Mouse (Mus musculus) neural tube, embryonic 14.5 days (tissue): ENCODE results near the gene Dapl1. TPM values are rescaled to one million over a fixed set of nuclear protein-coding genes. Genes with fewer than 3 reads are reported as not detected.

Experiments
- ATAC-seq: fragments of 200-750 bp; cut with Nextera tagmentation; 2 replicates; pipeline ENCODE4 v1.8.0; 2017; ENCODE audit warnings: low read depth, mild to moderate bottlenecking, moderate TSS enrichment, moderate library complexity
- H3K27ac ChIP-seq: fragments of 300-500 bp; sonication (generic); 2 replicates; pipeline ENCODE4 v1.5.1; 2014; ENCODE audit warnings: low read depth, mild to moderate bottlenecking, control low read depth, low read length, moderate library complexity, mixed read lengths
- H3K27me3 ChIP-seq: fragments of 300-500 bp; sonication (generic); 2 replicates; pipeline ENCODE4 v1.6.1; 2014; ENCODE audit warnings: low read length; ENCODE audit not compliant: control insufficient read depth, insufficient read depth
- H3K36me3 ChIP-seq: fragments of 300-500 bp; sonication (generic); 2 replicates; pipeline ENCODE4 v1.6.1; 2014; ENCODE audit warnings: low read length, mixed read lengths; ENCODE audit not compliant: control insufficient read depth, insufficient read depth
- H3K4me1 ChIP-seq: fragments of 300-500 bp; sonication (generic); 2 replicates; pipeline ENCODE4 v1.6.1; 2014; ENCODE audit warnings: low read length; ENCODE audit not compliant: control insufficient read depth, insufficient read depth
- H3K4me2 ChIP-seq: fragments of 300-500 bp; sonication (generic); 2 replicates; pipeline ENCODE4 v1.6.1; 2014; ENCODE audit warnings: mild to moderate bottlenecking, low read depth, low read length, control low read depth
- H3K4me3 ChIP-seq: fragments of 300-500 bp; sonication (generic); 2 replicates; pipeline ENCODE4 v1.5.1; 2014; ENCODE audit warnings: low read depth, low read length, control low read depth, mixed read lengths
- H3K9ac ChIP-seq: fragments of 300-500 bp; sonication (generic); replicated peaks from 2 replicates; pipeline ENCODE4 v1.6.1; 2014; ENCODE audit warnings: low read depth, mild to moderate bottlenecking, control low read depth, low read length, mixed read lengths
- H3K9me3 ChIP-seq: fragments of 300-500 bp; sonication (generic); 2 replicates; pipeline ENCODE4 v1.6.1; 2016; ENCODE audit warnings: low read length; ENCODE audit not compliant: control insufficient read depth
- WGBS: fragments of 180-500 bp; shearing (Covaris S2); extraction: QIAGEN DNeasy Blood & Tissue Kit; methylation state at CpG from one replicate; pipeline ENCODE4 v1.1.7; 2014; 5-methylcytosine and 5-hydroxymethylcytosine counted together
- polyA plus RNA-seq: library from polyadenylated mRNA; unstranded; fragments of >200 nt; fragmentation: Nextera tagmentation; extraction: Ambion mirVana; gene quantifications from 2 replicates; pipeline ENCODE4 v1.2.1, GENCODE M21; 2014

The Dapl1 gene
- polyA plus RNA-seq = not detected in 2 replicates

GRCm38 (mm10) chr2:59484438-59484837, at the start of gene Dapl1:
TSS of gene Dapl1 (plus strand) at chr2:59484653.
- H3K9me3 ChIP-seq = no peaks in the 10 kb centered on the region
- no peaks in the 10 kb centered on the region for H3K27me3 ChIP-seq
- H3K4me3 ChIP-seq = no peak within 1 kb of the TSS
- no peaks in the 10 kb centered on the region for H3K36me3 ChIP-seq
- H3K27ac ChIP-seq = no peak within 1 kb of the TSS
- ATAC-seq = no peak
- no peak within 1 kb of the TSS for H3K4me2 ChIP-seq
- no peak within 1 kb of the TSS for H3K9ac ChIP-seq
- no peaks in the 10 kb centered on the region for H3K4me1 ChIP-seq
- 62% methylated on average over 9 of the region's 9 CpGs for WGBS

GRCm38 (mm10) chr2:59434820-59435219, 49.6 kb upstream of the Dapl1 start:
- Histone ChIP-seq H3K9ac (no peak overlapping the region), H3K27me3 (no peaks in the 10 kb centered on the region), H3K27ac (no peak overlapping the region), H3K36me3 (no peaks in the 10 kb centered on the region), H3K4me3 (no peak overlapping the region), H3K4me1 (peaks cover 4% of the 10 kb centered on the region; the same call in 1 of the 2 replicates), H3K4me2 (no peak overlapping the region), H3K9me3 (no peaks in the 10 kb centered on the region)
- no peak for ATAC-seq
- 85% methylated on average over 9 of the region's 9 CpGs for WGBS

DNA sequence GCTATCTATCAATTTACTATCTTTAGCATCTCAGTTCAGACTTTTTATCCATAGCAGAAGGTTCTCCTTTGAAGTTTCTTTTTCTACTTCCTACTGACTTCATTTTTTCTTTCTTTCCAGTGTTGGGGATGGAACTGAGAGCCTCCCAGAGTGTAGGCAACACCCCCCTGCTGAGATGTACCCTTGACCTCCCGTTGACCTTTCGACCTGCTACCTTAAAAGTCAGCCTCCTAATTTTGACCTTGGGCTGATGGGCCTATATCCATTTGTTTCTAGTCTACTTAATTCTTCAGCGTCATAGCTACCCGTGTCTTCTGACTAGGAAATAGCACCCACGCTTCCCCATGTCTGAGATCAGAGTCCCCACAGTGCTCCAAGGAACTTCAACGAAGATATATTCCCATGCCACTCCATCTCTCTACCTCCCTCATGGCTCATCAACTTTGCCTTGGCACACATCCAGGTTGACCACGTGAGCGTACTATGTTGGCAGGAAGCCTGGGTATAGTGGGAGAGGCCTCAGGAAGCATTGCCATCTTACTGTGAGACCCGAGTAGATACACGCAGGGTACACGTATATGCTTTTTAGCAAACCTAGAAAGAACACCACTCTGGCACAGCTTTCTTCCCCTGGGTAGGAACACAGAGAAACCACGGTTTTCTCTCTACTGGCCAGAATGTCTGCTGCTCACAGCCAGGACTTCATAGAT, 46.6 kb upstream of the Dapl1 start:
- Histone ChIP-seq H3K27ac (peak overlapping the region; percentile 66; the same call in 1 of the 2 replicates), H3K4me1 (peaks cover 4% of the 10 kb centered on the region; the same call in 1 of the 2 replicates), H3K4me3 (no peak overlapping the region), H3K4me2 (peak overlapping the region; percentile 35; the same call in 1 of the 2 replicates), H3K36me3 (no peaks in the 10 kb centered on the region), H3K9me3 (no peaks in the 10 kb centered on the region), H3K27me3 (no peaks in the 10 kb centered on the region), H3K9ac (no peak overlapping the region)
- 57% methylated on average over 12 of the region's 12 CpGs for WGBS
- peak; percentile 78 for ATAC-seq

GRCm38 (mm10) chr2:59438479-59438935, 45.9 kb upstream of the Dapl1 start:
- no peak overlapping the region for H3K27ac ChIP-seq
- WGBS = 20% methylated on average over 10 of the region's 10 CpGs

GRCm38 (mm10) chr2:59439824-59440223, 44.6 kb upstream of the Dapl1 start:
- Histone ChIP-seq H3K9ac (no peak overlapping the region), H3K27ac (no peak overlapping the region), H3K4me1 (peaks cover 4% of the 10 kb centered on the region; the same call in 1 of the 2 replicates), H3K27me3 (no peaks in the 10 kb centered on the region), H3K4me2 (no peak overlapping the region), H3K9me3 (no peaks in the 10 kb centered on the region), H3K4me3 (no peak overlapping the region), H3K36me3 (no peaks in the 10 kb centered on the region)
- WGBS = 78% methylated on average over 9 of the region's 9 CpGs
- no peak for ATAC-seq

More at GRCm38 (mm10) chr2:59438479-59438935, 45.9 kb upstream of the Dapl1 start:
- no peak overlapping the region for H3K9ac ChIP-seq
- peak; percentile 87 for ATAC-seq
- peaks cover 4% of the 10 kb centered on the region; the same call in 1 of the 2 replicates for H3K4me1 ChIP-seq
- no peak overlapping the region for H3K4me3 ChIP-seq
- H3K9me3 ChIP-seq = no peaks in the 10 kb centered on the region
- peak overlapping the region; percentile 35; the same call in 1 of the 2 replicates for H3K4me2 ChIP-seq
- H3K36me3 ChIP-seq = no peaks in the 10 kb centered on the region
- no peaks in the 10 kb centered on the region for H3K27me3 ChIP-seq

DNA sequence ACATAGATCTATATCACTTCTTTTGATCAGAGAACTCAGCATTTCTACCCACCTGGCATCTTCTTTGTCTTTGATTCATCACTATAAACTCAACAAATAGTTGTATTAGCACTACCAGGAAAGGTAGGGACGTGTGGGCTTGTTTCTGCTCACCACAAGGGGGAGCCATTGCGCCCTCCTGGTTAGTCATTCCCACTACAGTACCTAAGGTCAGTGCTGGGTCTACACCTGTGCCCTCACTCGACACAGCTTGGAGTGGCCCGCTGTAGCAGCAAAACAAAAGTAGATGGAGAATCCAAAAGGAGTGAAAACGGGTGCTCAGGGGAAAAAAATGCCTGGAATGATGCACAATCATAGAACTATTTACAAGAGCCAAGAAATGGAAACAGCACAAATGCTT, 44.0 kb upstream of the Dapl1 start:
- WGBS = 34% methylated on average over 5 of the region's 5 CpGs
- Histone ChIP-seq H3K36me3 (no peaks in the 10 kb centered on the region), H3K4me1 (peaks cover 4% of the 10 kb centered on the region; the same call in 1 of the 2 replicates), H3K27me3 (no peaks in the 10 kb centered on the region), H3K4me2 (no peak overlapping the region), H3K9ac (no peak overlapping the region), H3K4me3 (no peak overlapping the region), H3K27ac (no peak overlapping the region), H3K9me3 (no peaks in the 10 kb centered on the region)
- no peak for ATAC-seq

- Histone ChIP-seq H3K4me1 (peaks cover 4% of the 10 kb centered on the region; the same call in 1 of the 2 replicates), H3K27me3 (no peaks in the 10 kb centered on the region), H3K9ac (no peak overlapping the region), H3K4me2 (no peak overlapping the region), H3K36me3 (no peaks in the 10 kb centered on the region), H3K27ac (no peak overlapping the region), H3K9me3 (no peaks in the 10 kb centered on the region), H3K4me3 (no peak overlapping the region)
- 79% methylated on average over 5 of the region's 5 CpGs for WGBS
- no peak for ATAC-seq
These were observed 42.8 kb upstream of the Dapl1 start for GRCm38 (mm10) chr2:59441681-59442080.

DNA sequence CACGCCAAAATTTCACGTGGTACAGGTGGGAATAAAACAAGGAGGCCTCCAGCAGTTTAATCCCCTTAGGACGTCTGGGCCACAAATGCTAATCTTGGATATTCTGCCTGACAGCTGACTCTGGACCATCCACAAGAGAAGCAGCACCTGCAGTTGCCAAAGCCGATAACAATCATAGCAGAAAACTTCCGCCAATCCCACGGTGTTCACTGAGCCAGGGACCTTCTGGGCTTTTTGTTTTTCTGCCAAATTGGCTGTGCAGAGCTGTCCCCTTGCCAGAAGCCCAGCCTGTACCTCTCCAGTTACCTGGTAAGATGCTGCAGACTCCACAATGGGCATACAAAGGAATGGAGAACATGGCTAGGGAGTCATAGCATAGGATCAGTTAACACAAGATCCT, 37.8 kb upstream of the Dapl1 start:
- ATAC-seq = no peak
- WGBS = 63% methylated on average over 6 of the region's 6 CpGs
- no peak overlapping the region for H3K4me2 ChIP-seq
- no peaks in the 10 kb centered on the region for H3K27me3 ChIP-seq
- H3K36me3 ChIP-seq = no peaks in the 10 kb centered on the region
- no peak overlapping the region for H3K4me3 ChIP-seq
- no peaks in the 10 kb centered on the region for H3K4me1 ChIP-seq
- no peaks in the 10 kb centered on the region for H3K9me3 ChIP-seq
- H3K27ac ChIP-seq = no peak overlapping the region
- H3K9ac ChIP-seq = no peak overlapping the region

DNA sequence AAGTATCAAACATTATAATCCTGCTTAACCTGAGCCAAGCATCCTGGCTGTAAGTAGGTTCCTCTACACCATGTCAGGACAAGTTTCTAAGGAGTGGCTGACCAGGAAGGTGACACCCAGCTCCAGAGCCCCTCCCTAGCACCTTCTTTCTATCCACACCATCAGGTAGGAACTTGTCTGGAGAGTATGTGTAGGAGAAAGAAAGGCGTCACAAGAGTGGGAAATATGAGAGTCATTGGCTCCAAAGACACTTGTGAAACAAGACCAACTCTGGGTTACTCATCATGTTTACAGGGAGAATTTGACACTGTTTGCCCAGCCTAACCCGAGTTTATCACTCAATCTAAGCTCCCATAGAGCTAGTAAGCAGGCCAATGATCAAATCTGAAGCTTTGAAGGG, 36.7 kb upstream of the Dapl1 start:
- Histone ChIP-seq H3K9me3 (no peaks in the 10 kb centered on the region), H3K4me2 (no peak overlapping the region), H3K27ac (no peak overlapping the region), H3K36me3 (no peaks in the 10 kb centered on the region), H3K4me1 (no peaks in the 10 kb centered on the region), H3K9ac (no peak overlapping the region), H3K27me3 (no peaks in the 10 kb centered on the region), H3K4me3 (no peak overlapping the region)
- WGBS = 73% methylated on average over 2 of the region's 2 CpGs
- no peak for ATAC-seq
